Mouse (Mus musculus): ENCODE data around the gene Atp6v1b1.

DNA sequence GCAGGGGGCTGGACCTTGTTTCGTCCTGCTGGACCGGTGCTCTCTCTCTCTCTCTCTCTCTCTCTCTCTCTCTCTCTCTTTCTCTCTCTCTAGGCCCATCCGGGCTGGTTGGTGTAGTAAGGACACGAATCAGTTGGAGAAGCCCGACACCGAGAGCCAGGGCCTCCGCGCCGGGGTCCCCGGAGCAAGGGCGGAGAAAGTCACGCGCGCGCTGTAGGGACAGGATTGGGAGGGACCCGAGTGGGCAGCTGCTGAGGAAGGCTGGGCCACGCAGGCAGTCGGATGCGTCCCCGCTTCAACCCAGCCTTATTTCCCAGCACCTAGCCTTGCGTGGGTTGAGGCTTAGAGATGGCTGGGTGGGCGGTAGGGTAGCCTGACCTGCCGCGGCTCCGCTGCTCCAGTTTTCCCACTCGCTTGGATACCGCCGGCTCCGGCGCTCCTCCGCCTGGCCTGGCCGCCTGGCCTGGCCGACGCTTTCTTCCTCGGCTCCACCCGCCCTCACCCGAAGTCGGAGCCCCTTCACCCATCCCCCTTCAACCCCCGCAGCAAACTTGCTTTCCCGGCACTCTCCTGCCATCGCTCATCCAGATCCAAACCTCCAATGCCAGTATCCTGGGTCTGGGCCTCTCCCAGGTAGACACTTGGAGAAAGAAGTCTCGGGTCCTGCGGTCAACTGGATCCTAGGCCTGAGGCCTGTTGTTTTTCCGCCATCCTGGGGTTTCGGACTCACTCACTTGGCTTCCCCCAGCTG is 30.9 kb upstream of the Atp6v1b1 start:
- no peak for TF ChIP-seq CTCF (conservative IDR thresholded peaks at IDR 0.05; ENCODE audit: low read length)
- TF ChIP-seq NANOG (IDR thresholded peaks at IDR 0.05; ENCODE audit: borderline replicate concordance, low read length) = no peak
- no peak for TF ChIP-seq POU5F1 (IDR thresholded peaks at IDR 0.05; ENCODE audit: borderline replicate concordance, low read length)
